Mouse (Mus musculus) gastrocnemius, adult 2 months (tissue): ENCODE measurements around the gene Adipor1. TPM values are rescaled to one million over a fixed set of nuclear protein-coding genes. Genes with fewer than 3 reads are reported as not detected.

Experiments used
- DNase-seq: peaks from one replicate; pipeline ENCODE4 v3.0.0; 2022
- H3K27ac ChIP-seq: fragments of 200-600 bp; 2 replicates; pipeline ENCODE4 v1.8.1; 2022; ENCODE audit warnings: mild to moderate bottlenecking
- H3K4me3 ChIP-seq: fragments of 200-600 bp; 2 replicates; pipeline ENCODE4 v1.8.1; 2022; ENCODE audit warnings: mild to moderate bottlenecking, moderate library complexity
- CTCF ChIP-seq: fragments of 200-600 bp; IDR thresholded peaks from 2 replicates; pipeline ENCODE4 v1.8.1; 2022; ENCODE audit warnings: antibody characterized with exemption, mild to moderate bottlenecking, moderate library complexity
- intact Hi-C: fragments of 180-260 bp; cut with DNase I; formaldehyde crosslinking; loops from one replicate; pipeline ENCODE4 v1.15.1; 2025
- total RNA-seq, 2 experiments: library from RNA; stranded (reverse); gene quantifications; 2 replicates each; pipeline ENCODE4 v1.2.3; 2021

Adipor1 gene
- total RNA-seq, 2 experiments from 2014 or later, result 163 to 196 TPM

DNA sequence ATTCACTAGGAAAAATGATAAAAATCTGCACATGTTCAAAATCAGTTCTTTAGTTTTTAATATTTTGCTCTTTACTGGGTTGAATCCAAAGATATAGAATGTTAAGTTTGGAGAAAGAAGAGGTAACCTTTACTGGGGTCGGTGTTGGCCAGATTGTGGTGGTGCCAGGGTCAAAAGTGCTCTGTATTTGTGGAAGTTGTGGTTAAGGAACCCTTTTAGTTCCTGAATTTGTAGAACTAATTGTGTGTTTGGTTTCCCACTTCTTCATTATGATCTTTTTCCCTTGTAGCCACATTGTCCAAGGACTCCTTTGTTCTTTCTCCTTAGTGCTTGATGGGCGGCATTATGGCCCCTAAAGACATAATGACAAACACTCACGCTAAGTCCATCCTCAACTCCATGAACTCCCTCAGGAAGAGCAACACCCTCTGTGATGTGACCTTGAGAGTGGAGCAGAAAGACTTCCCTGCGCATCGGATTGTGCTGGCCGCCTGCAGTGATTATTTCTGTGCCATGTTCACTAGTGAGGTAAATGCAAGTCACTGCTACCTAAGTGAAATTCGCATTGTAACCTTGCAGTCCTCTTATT is 43.1 kb downstream of the Adipor1 start:
- TF ChIP-seq CTCF, result no peak
- intact Hi-C loops, result loop anchor here (5.0 kb wide), 1 partner anchor 34 kb away; the partner anchor contains the start of gene Rabif
- DNase-seq, result no peak
- no peak overlapping the region for H3K27ac ChIP-seq
- H3K4me3 ChIP-seq, result no peak overlapping the region

DNA sequence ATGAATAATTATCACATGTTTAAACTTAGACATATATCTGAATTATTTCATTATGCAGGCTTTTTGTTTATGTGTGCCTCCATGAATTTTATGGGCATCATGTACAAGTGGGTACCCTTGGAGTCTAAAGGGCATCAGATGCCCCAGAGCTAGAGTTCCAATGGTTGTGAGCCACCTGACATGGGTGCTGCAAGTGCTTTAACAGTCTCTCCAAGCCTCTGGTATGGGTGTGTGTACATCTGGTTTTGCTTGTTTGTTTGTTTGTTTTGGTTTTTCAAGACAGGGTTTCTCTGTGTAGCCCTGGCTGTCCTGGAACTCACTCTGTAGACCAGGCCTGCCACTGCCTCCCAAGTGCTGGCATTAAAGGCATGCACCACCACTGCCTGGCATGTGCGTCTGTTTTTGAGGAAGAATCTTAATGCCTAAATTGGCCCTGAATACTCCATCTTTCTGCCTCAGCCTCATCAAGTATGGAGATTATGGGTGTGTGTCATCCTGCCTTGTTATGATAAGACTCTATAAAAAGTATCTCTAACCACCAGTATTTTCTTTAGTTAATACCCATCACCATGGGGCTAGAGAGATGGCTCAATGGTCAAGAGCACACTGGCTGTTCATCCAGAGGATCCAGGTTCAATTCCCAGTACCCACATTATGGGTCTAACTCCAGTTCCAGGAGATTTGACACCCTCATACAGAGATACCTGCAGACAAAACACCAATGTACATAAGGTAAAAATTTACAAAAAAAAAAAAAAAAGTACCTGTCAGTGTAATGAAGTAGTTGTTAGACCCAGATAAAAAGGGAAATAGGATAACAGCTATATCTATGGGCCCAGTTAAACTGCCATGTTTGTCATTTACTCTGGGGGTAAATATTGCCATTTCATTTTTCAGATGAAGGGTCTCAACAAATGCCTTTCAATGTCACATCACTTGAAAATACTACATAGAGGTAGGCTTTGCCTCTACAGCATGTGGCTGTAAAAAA is 45.4 kb downstream of the Adipor1 start:
- Histone ChIP-seq H3K4me3 (no peak overlapping the region), H3K27ac (no peak overlapping the region)
- no peak for DNase-seq
- intact Hi-C loops, result no loop called here
- no peak for TF ChIP-seq CTCF

Other genes starting within 250 kb of the Adipor1 start
- gene Chil1, start 233.2 kb upstream of the Adipor1 start, total RNA-seq, result 1 to 10 TPM; 1.8 to 6.9 TPM
- gene Mybph, start 221.9 kb upstream of the Adipor1 start, total RNA-seq, result 100 to 1,000 TPM; 192 to 318 TPM
- under 1 TPM; 0.20 to 0.31 TPM for gene Adora1, start 179.9 kb upstream of the Adipor1 start, total RNA-seq
- 10 to 100 TPM; 11.6 to 34.5 TPM for gene Myog, start 125.4 kb upstream of the Adipor1 start, total RNA-seq
- under 1 TPM; 0.42 to 0.46 TPM for gene Ppfia4, start 82.5 kb upstream of the Adipor1 start, total RNA-seq
- gene Tmem183a, start 53.4 kb upstream of the Adipor1 start, total RNA-seq, result 10 to 100 TPM; 12.3 to 12.4 TPM
- gene 4933406M09Rik, start 29.4 kb upstream of the Adipor1 start, total RNA-seq, result not detected
- gene Cyb5r1, start 9.8 kb upstream of the Adipor1 start, total RNA-seq, result 10 to 100 TPM; 82.3 to 84.1 TPM
- gene Klhl12, start 40.2 kb downstream of the Adipor1 start, total RNA-seq, result 10 to 100 TPM; 17.9 to 20.6 TPM
- 1 to 10 TPM; 5.5 to 6.7 TPM for gene Rabif, start 79.3 kb downstream of the Adipor1 start, total RNA-seq
- gene Mgat4e, start 134.3 kb downstream of the Adipor1 start, total RNA-seq, result not detected
- gene Kdm5b, start 144.8 kb downstream of the Adipor1 start, total RNA-seq, result 1 to 10 TPM; 9.7 to 9.8 TPM
- not detected for gene Syt2, start 231.3 kb downstream of the Adipor1 start, total RNA-seq